Mouse (Mus musculus) CH12.LX (cell line): ENCODE results near the gene Chrnd. TPM values are rescaled to one million over a fixed set of nuclear protein-coding genes. Genes with fewer than 3 reads are reported as not detected.

Source experiments
- DNase-seq: peaks from one replicate; pipeline ENCODE4 v3.0.0-alpha.2; 2013; ENCODE audit errors: extremely low read depth
- H3K27ac ChIP-seq: 2 replicates; pipeline ENCODE4 v1.5.1; 2012; ENCODE audit warnings: low read depth, mild to moderate bottlenecking, control low read depth, moderate library complexity; ENCODE audit not compliant: insufficient read depth
- H3K27me3 ChIP-seq: replicated peaks from 2 replicates; pipeline ENCODE3; 2012; ENCODE audit warnings: inconsistent platforms
- H3K36me3 ChIP-seq, 2 experiments: replicated peaks in 1 of 2; 2 replicates each; pipeline versions ENCODE3 to v1.6.1; 2012; ENCODE audit warnings: inconsistent platforms in 1 of 2, low read length in 1 of 2, mild to moderate bottlenecking in 1 of 2, mixed read lengths in 1 of 2, moderate library complexity in 1 of 2; ENCODE audit not compliant: control insufficient read depth in 1 of 2, insufficient read depth in 1 of 2
- H3K4me1 ChIP-seq, 2 experiments: 2 replicates each; pipeline ENCODE4 v1.6.1; 2012; ENCODE audit warnings: inconsistent platforms in 1 of 2, moderate library complexity in 1 of 2; ENCODE audit not compliant: insufficient read depth in 2 of 2, control insufficient read depth in 1 of 2
- H3K4me2 ChIP-seq: 2 replicates; pipeline ENCODE4 v1.6.1; 2012; ENCODE audit warnings: low read depth, mild to moderate bottlenecking, control low read depth; ENCODE audit not compliant: poor library complexity, insufficient read depth, severe bottlenecking
- H3K4me3 ChIP-seq, 3 experiments: fragments of 150-350 bp in 1 of 3; sonication (generic) in 1 of 3; replicated peaks in 1 of 3; 2 replicates each; pipeline versions ENCODE3 to v1.5.1; 2011 to 2012; ENCODE audit warnings: low read depth in 2 of 3, low read length in 2 of 3, mild to moderate bottlenecking in 2 of 3, moderate library complexity in 2 of 3, control low read depth in 1 of 3, improper control_type of control experiment in 1 of 3, inconsistent platforms in 1 of 3, mixed read lengths in 1 of 3; ENCODE audit not compliant: poor library complexity in 1 of 3
- H3K79me2 ChIP-seq: replicated peaks from 2 replicates; pipeline ENCODE4 v1.6.1; 2012; ENCODE audit warnings: mild to moderate bottlenecking, moderate library complexity; ENCODE audit not compliant: control insufficient read depth, poor library complexity, insufficient read depth, severe bottlenecking; ENCODE audit errors: extremely low read depth
- H3K9ac ChIP-seq: 2 replicates; pipeline ENCODE4 v1.6.1; 2012; ENCODE audit warnings: low read depth, mild to moderate bottlenecking, control low read depth, moderate library complexity; ENCODE audit not compliant: insufficient read depth
- H3K9me3 ChIP-seq: replicated peaks from 2 replicates; pipeline ENCODE3; 2012; ENCODE audit warnings: low read length, inconsistent platforms, mixed read lengths
- BHLHE40 ChIP-seq: IDR thresholded peaks from 2 replicates; pipeline ENCODE4 v1.6.1; 2011; ENCODE audit warnings: mild to moderate bottlenecking, low read depth, low read length, improper control_type of control experiment
- CHD1 ChIP-seq: IDR thresholded peaks from 2 replicates; pipeline ENCODE4 v1.6.1; 2012; ENCODE audit warnings: low read depth, low read length, improper control_type of control experiment, inconsistent platforms
- CHD2 ChIP-seq: IDR thresholded peaks from 2 replicates; pipeline ENCODE4 v1.6.1; 2011; ENCODE audit warnings: low read length, improper control_type of control experiment
- E2F4 ChIP-seq: IDR thresholded peaks from 2 replicates; pipeline ENCODE4 v1.6.1; 2011; ENCODE audit warnings: low read depth, low read length, improper control_type of control experiment; ENCODE audit not compliant: insufficient replicate concordance
- ELF1 ChIP-seq: IDR thresholded peaks from 2 replicates; pipeline ENCODE4 v1.6.1; 2014; ENCODE audit warnings: low read depth, mild to moderate bottlenecking, inconsistent platforms, low read length, improper control_type of control experiment
- EP300 ChIP-seq: IDR thresholded peaks from 2 replicates; pipeline ENCODE4 v1.6.1; 2011; ENCODE audit warnings: low read length, improper control_type of control experiment
- ETS1 ChIP-seq: conservative IDR thresholded peaks from 2 replicates; pipeline ENCODE4 v1.6.1; 2012; ENCODE audit warnings: low read depth, mild to moderate bottlenecking, inconsistent platforms, low read length, improper control_type of control experiment, moderate library complexity
- GABPA ChIP-seq: IDR thresholded peaks from 2 replicates; pipeline ENCODE4 v1.6.1; 2012; ENCODE audit warnings: low read depth, low read length, improper control_type of control experiment, inconsistent platforms; ENCODE audit not compliant: insufficient replicate concordance
- IRF4 ChIP-seq: IDR thresholded peaks from 2 replicates; pipeline ENCODE4 v1.6.1; 2014; ENCODE audit warnings: low read depth, mild to moderate bottlenecking, inconsistent platforms, low read length, improper control_type of control experiment
- JUN ChIP-seq: IDR thresholded peaks from 2 replicates; pipeline ENCODE4 v1.6.1; 2011; ENCODE audit warnings: low read depth, mild to moderate bottlenecking, low read length, improper control_type of control experiment, moderate library complexity; ENCODE audit not compliant: insufficient read depth
- JUND ChIP-seq: conservative IDR thresholded peaks from 2 replicates; pipeline ENCODE4 v1.6.1; 2011; ENCODE audit warnings: low read depth, low read length, improper control_type of control experiment
- MAX ChIP-seq: IDR thresholded peaks from 2 replicates; pipeline ENCODE4 v1.6.1; 2011; ENCODE audit warnings: low read length, improper control_type of control experiment
- NELFE ChIP-seq: IDR thresholded peaks from 2 replicates; pipeline ENCODE4 v1.6.1; 2011; ENCODE audit warnings: low read depth, low read length, improper control_type of control experiment
- NRF1 ChIP-seq: IDR thresholded peaks from 2 replicates; pipeline ENCODE4 v1.6.1; 2014; ENCODE audit warnings: low read depth, mild to moderate bottlenecking, inconsistent platforms, low read length, improper control_type of control experiment, moderate library complexity
- PAX5 ChIP-seq: IDR thresholded peaks from 2 replicates; pipeline ENCODE4 v1.6.1; 2012; ENCODE audit warnings: low read length, inconsistent platforms, mixed read lengths
- POLR2AphosphoS2 ChIP-seq: IDR thresholded peaks from 2 replicates; pipeline ENCODE4 v1.6.1; 2011; ENCODE audit warnings: low read depth, low read length, improper control_type of control experiment
- RCOR1 ChIP-seq: conservative IDR thresholded peaks from 2 replicates; pipeline ENCODE4 v1.6.1; 2012; ENCODE audit warnings: low read depth, mild to moderate bottlenecking, inconsistent platforms, low read length, improper control_type of control experiment
- SIN3A ChIP-seq: IDR thresholded peaks from 2 replicates; pipeline ENCODE4 v1.6.1; 2012; ENCODE audit warnings: low read length, improper control_type of control experiment, inconsistent platforms
- UBTF ChIP-seq: IDR thresholded peaks from 2 replicates; pipeline ENCODE4 v1.6.1; 2012; ENCODE audit warnings: low read depth, mild to moderate bottlenecking, inconsistent platforms, low read length, improper control_type of control experiment, moderate library complexity
- USF2 ChIP-seq: conservative IDR thresholded peaks from 2 replicates; pipeline ENCODE4 v1.6.1; 2011; ENCODE audit warnings: low read depth, low read length, improper control_type of control experiment
- ZKSCAN1 ChIP-seq: IDR thresholded peaks from 2 replicates; pipeline ENCODE4 v1.6.1; 2012; ENCODE audit warnings: low read depth, inconsistent platforms, low read length, improper control_type of control experiment, borderline replicate concordance
- dilution Hi-C: fragments of 300-500 bp; cut with MboI; formaldehyde crosslinking; loops from 2 replicates; pipeline ENCODE4 v1.14.3; 2020; ENCODE audit warnings: low sequenced_read_pairs; ENCODE audit not compliant: extremely low pct_unique_long_range_greater_than_20kb, extremely low pct_ligation_motif_present
- in situ Hi-C: fragments of 300-500 bp; cut with MboI; formaldehyde crosslinking; loops from 3 replicates; pipeline ENCODE4 v1.14.3; 2019; ENCODE audit warnings: low sequenced_read_pairs, low pct_ligation_motif_present, low pct_unique_long_range_greater_than_20kb, mixed read lengths
- polyA plus RNA-seq: library from polyadenylated mRNA; unstranded; fragments of >175 nt; gene quantifications from 2 replicates; pipeline ENCODE4 v1.2.1, GENCODE M21; 2012; ENCODE audit warnings: low read depth; ENCODE audit not compliant: insufficient read length
- total RNA-seq, 2 experiments: library from RNA; depleted of rRNA; stranded (reverse); fragments of 300-350 nt in 1 of 2; fragments of >200 nt in 1 of 2; gene quantifications; 2 replicates each; pipeline ENCODE4 v1.2.3; 2012 to 2014

Gene Chrnd
- total and polyA plus RNA-seq, 3 experiments = 0.13 TPM; not detected in 2

- in situ Hi-C loops (loop anchor here (10.0 kb wide), 1 partner anchor 518 kb away; no protein-coding TSS in a partner anchor), dilution Hi-C loops (no loop called here)
- no peak for TF ChIP-seq IRF4
- TF ChIP-seq SIN3A = no peak
- no peak for TF ChIP-seq MAX
- TF ChIP-seq PAX5 = no peak
- TF ChIP-seq POLR2AphosphoS2 = no peak
- TF ChIP-seq JUND = no peak
- no peak for TF ChIP-seq ELF1
- TF ChIP-seq NELFE = no peak
- TF ChIP-seq JUN = no peak
- no peak for TF ChIP-seq EP300
- TF ChIP-seq CHD2 = no peak
- TF ChIP-seq ZKSCAN1 = no peak
- TF ChIP-seq E2F4 = no peak
- no peak for TF ChIP-seq USF2
- no peak for TF ChIP-seq BHLHE40
- TF ChIP-seq UBTF = no peak
- TF ChIP-seq GABPA = no peak
- no peak for TF ChIP-seq NRF1
- no peak for TF ChIP-seq ETS1
- no peak for TF ChIP-seq CHD1
- Histone ChIP-seq H3K79me2 (no peaks in the 10 kb centered on the region), H3K4me3 (no peak within 1 kb of the TSS), H3K9me3 (no peaks in the 10 kb centered on the region), H3K27ac (no peak within 1 kb of the TSS), H3K4me2 (no peak within 1 kb of the TSS), H3K36me3 (no peaks in the 10 kb centered on the region), H3K4me1 (peaks cover 0 to 15% of the 10 kb centered on the region in 2 experiments; a peak in 3 of 4 replicates), H3K27me3 (peaks cover 50% of the 10 kb centered on the region), H3K9ac (no peak within 1 kb of the TSS)
- DNase-seq = no peak
Observed at GRCm38 (mm10) chr1:87183013-87183412, 7.4 kb upstream of the Chrnd start, which contains the start of gene Prss56. Prss56 (plus strand) TSS chr1:87183313.

DNA sequence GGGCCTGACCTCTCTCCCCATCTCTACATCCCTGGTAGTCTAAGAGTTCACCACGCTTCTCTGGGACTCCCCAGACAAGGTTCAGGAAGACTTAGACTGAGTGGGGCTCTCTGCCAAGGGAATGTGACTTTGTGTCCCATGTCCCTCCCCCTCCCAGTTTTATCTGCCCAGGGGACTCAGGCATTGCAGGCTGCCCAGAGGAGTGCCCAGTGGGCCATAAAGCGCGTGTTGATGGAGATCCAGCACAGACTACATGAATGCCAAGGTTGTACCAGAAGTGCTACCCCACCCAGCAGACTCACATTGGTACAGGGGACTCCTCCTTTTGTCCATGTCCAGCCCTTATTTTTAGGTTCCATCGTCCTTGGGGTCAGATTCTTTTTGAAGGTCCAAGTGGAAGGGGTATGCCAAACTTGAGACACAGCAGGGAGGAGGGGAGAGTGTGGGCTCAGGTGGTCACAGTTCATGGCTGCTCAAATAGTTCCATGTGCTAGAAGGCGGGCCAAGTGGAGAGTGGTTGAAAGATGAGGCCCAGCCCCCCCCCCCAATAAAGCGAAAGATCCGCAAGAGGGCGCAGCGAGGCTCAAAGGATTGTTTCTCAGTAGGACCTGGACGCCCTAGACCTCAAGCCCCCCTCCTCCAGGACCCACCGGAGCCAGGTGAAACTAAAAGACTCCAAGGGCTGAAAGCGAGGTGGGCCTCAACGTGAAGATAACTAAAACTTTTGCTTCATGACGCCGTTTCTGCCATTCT, 6.2 kb upstream of the Chrnd start:
- no peak for TF ChIP-seq SIN3A
- TF ChIP-seq ELF1 = no peak
- TF ChIP-seq NELFE = no peak
- no peak for TF ChIP-seq USF2
- TF ChIP-seq PAX5 = no peak
- no peak for TF ChIP-seq RCOR1

More for the DNA sequence above, 6.2 kb upstream of the Chrnd start:
- Histone ChIP-seq H3K27ac (no peak overlapping the region), H3K27me3 (peaks cover 56% of the 10 kb centered on the region), H3K9me3 (no peaks in the 10 kb centered on the region), H3K79me2 (no peaks in the 10 kb centered on the region), H3K4me1 (peaks cover 0 to 15% of the 10 kb centered on the region in 2 experiments; a peak in 3 of 4 replicates), H3K9ac (no peak overlapping the region), H3K36me3 (no peaks in the 10 kb centered on the region), H3K4me3 (no peak overlapping the region), H3K4me2 (0 out of 2 replicates have a peak overlapping the region, but pooled peaks have one; percentile 0)
- no peak for DNase-seq
- dilution Hi-C loops = no loop called here
- in situ Hi-C loops = loop anchor here (10.0 kb wide), 1 partner anchor 519 kb away; no protein-coding TSS in a partner anchor
